Mouse (Mus musculus): ENCODE results near the gene Lhpp.

The Lhpp gene

DNA sequence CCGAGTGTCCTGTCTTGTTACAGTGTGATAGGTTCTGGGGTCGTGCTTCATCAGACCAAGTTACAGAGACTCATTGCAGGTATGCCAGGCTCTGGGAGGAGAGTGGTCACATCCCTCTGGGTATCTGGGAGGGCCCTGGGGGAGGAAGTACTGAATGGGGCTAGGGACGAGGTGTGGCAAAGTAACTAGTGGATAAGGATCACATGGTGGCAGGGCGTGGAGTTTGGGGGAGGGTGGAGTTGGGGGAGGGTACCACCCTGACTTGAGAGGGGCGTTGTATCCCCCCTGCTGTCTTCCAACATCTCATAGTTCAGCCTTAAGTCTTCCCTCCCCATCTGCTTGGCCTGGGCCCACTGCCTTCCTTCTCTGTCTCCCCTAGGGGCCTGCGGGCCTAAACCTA lies 69.1 kb downstream of the Lhpp start:
- in situ Hi-C loops (cut with MboI; ENCODE audit: low sequenced_read_pairs): no loop called here

DNA sequence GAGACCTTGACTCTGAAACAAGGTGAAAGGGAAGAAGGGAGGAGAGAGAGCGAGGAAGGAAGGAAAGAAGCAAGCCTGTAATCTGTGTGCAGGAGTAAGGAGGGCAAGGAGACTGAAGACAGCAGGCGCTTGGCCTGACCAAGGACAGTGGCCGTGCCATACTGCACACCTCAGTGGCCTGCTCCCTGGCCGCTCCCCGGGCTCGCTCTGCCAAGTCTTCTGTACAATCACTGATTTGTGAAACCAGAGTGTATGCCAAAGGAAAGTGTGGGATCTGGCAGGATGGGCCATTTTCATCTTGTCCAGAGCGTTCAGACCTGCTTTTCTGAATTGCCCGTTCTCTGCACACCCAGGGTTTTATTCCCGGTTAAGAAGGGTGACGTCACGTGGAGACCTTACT lies 70.9 kb downstream of the Lhpp start:
- in situ Hi-C loops (cut with MboI; ENCODE audit: low sequenced_read_pairs): no loop called here

DNA sequence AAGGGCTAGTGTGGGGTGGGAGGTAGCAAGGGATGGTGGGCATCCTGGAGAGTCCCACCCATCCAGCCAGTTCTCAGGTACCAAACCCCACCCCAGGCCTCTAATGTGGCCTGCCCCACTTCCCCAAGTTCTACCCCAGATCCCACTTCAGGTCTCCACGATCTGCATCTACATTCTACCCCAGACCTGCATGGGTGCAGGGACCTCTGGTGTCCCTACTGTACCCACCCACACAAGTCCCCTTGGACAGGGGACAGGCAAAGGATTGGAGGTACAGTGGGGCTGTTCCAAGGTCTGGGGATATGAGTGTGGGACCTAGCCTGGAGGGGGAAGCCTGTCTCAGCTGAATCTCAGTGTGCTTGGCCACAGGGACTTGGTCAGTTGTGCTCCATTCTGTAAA lies 71.4 kb downstream of the Lhpp start:
- in situ Hi-C loops (cut with MboI; ENCODE audit: low sequenced_read_pairs): no loop called here

DNA sequence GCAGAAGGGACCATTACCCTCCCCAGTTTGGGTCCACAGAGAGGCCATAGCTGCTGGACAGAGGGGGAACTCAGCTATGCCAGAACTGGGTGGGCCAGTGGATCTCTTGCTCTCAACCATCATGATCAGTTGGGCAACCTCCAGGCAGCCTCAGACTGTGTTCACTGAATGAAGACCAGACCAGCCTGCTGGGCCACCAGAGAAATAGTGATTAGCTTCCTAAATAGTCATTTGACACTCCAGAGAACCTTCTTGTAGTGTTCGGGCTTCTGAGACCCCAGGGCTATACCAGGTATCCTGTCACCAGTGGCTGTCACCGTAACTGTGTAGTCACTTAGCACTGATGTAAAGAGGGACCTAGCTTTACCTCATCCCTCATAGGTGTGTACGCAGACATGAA lies 71.9 kb downstream of the Lhpp start:
- in situ Hi-C loops (cut with MboI; ENCODE audit: low sequenced_read_pairs): no loop called here

DNA sequence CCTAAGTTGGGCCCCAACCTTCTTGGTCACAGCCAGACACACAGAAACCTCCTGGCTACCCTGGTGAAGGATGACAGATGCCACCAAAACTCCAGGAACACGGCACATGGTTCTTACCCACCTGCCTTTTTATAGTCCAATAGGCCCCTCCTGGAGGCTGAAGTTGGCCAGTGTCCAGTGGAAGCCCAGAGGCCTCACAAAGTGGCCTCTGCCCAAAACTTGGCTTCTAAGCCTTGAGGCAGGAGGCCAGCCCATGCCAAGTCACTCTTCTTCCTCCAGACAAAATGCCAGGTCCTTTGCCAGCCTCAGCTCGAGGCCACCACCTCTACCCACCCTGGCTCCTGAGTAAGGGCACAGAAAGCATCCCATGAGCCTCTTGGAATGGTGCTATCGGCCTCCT lies 72.5 kb downstream of the Lhpp start:
- in situ Hi-C loops (cut with MboI; ENCODE audit: low sequenced_read_pairs): no loop called here

DNA sequence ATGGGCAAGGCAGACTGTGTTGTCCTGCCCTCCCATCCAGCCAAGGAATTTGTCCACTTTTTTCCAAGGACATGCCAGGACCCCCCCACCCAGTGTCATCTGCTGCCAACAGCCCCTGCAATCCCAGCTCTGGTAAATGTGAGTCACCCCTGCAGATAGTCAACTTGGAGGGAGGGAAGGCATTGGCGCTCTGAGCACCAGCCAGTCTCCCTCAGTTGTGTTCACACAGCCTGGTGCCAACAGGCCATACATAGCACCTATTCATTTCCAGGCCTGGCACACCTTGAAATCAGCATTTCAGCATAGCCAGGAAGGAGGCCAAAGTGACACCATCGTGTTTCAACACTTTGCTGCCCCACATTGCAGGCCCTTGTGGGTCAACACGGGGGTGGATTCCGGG lies 73.5 kb downstream of the Lhpp start:
- in situ Hi-C loops (cut with MboI; ENCODE audit: low sequenced_read_pairs): no loop called here

DNA sequence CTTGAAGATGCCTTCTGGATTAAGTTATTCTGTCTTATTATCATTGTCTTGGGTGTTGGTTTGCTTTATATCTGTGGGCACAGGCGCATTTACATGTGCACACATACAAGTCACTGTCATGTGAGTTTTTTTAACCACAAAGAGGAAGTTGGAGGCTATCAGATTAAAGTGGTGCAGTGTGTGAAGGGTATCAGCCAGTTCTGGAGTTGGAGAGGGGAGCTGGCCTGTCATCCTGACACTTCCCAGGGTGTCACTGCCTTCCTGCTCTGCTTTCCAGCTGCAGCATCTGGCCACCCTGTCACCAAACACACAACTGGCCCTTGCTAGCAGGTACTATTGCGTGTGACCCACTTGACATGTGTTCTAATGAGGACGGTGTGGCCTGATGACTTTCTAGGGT lies 76.1 kb downstream of the Lhpp start:
- in situ Hi-C loops (cut with MboI; ENCODE audit: low sequenced_read_pairs): no loop called here

DNA sequence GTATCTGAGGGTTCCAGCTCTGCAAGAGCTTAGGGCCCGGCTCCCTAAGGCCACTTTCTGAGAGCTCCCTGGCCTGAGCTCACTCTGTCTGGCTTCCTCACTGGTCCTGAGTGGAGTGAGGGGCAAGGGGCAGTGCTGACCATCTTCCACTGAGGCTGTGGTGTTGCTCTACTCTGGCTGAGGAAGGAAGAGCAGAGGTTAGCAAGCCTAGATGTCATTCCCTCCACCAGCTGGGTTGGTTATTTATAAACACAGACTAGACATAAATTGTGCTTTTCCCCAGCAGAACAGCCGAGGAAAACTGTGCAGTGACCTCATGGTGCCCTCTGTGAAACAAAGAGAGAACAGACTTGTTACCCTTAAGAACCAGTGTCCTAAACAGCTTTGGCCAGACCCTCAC lies 77.5 kb downstream of the Lhpp start:
- in situ Hi-C loops (cut with MboI; ENCODE audit: low sequenced_read_pairs): no loop called here

DNA sequence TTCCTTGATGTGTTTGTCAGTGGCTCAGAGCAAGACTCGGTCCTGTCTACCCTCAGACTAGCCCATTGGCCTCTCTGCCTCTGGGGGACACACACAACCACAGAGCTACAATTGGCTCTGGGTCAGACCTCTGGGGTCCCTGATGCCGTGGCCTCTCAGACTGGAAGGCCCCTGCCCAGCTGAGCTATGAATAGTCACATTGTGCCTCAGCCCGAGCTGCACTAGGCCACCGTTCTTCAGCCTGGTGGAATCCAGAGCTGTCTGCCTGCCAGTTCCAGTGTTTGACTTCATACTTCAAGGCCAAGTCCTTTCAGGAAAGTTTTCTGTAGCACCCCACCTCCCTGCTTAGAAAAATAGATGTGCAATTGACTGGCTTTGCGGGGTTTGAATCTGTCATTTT lies 78.3 kb downstream of the Lhpp start:
- in situ Hi-C loops (cut with MboI; ENCODE audit: low sequenced_read_pairs): no loop called here

DNA sequence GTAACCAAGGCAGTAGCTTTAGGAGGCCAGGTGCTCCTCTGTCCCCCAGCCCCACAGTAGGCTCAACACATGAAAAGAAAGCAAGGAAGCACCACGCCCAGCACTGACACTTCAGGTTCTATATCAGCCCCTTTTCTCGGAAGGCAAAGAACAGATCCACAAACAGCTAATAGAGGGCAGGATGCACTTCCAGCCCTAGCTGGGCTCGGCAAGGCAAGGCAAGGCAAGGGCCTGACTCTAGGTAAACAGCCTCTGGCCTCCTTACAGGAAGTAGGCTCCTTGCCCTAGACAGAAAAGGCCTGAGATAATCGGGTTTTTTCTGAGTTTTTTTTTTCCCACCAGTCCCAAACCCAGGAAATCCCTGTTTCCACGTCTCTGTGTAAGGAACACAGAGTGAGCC lies 79.3 kb downstream of the Lhpp start:
- in situ Hi-C loops (cut with MboI; ENCODE audit: low sequenced_read_pairs): no loop called here

DNA sequence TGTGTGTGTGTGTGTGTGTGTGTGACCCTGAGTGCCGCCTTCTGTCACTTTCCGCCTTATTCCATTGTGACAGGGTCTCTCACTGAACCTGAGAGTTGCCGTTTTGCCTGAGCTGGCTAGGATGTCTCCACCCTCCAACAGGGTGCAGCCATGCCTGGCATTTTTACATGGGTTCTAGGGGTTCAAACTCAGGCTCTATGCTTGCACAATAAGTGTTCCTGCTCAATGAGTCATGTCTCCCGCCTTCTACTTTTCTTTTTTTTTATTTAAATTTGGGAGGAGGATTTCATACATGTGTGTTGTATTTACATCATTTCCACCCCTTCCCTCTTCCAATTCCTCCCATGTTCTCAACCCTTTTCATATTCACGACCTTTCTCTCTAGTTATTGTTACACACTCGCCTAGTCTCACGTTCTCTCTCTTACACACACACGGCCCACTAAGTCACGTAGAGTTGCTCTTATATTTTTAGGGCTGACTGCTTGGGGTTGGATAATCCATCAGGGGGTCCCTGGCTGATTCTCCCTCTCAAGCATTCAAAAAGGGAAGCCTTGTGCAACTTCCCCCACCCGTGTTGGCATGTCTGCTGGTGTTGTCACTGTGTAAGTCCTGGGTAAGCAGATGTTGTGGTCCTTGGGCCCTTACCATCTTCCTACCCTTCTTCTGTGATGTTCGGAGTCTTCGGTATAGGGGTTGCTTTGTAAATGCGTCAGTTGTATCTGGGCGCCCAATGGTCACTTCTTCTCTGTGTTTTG lies 80.5 kb downstream of the Lhpp start:
- in situ Hi-C loops (cut with MboI; ENCODE audit: low sequenced_read_pairs): no loop called here

DNA sequence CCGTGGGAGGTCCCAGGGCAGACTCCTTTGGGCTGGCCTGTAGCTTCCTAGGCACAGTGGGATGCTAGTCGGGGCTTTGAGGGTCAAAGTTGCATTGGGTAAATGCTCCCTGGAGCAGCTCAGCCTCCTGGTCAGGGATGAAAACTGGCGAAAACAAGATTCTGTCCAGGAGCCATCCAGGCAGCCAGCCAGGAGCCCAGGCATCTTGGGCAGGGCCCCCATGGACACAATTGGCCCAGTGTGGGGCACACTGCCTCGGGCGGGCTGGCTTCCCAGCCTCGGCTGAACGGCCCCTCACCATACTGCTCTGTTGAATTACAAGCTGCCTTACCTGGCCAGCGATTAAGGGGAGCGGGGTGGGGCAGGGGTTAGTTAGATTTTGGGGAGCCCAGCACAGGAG lies 82.3 kb downstream of the Lhpp start:
- in situ Hi-C loops (cut with MboI; ENCODE audit: low sequenced_read_pairs): no loop called here

DNA sequence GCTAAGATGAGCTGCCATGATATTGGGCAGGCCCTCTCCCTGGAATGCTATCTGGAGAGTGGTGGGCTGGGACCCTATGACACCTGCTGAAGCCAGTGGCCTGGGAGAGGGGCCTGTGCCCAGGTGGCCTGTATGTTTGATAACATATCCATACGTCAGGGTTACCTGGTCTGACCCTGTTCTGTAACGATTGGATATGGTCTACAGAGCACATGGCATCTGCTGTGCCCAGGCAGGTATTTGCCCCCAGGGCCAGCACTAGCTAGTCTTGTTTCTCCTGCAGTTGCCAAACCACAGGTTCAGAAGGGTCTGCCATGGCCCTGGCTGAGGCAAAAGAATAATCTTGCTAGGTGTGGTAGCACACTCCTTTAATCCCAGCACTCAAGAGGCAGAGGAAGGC lies 83.1 kb downstream of the Lhpp start:
- in situ Hi-C loops (cut with MboI; ENCODE audit: low sequenced_read_pairs): no loop called here

DNA sequence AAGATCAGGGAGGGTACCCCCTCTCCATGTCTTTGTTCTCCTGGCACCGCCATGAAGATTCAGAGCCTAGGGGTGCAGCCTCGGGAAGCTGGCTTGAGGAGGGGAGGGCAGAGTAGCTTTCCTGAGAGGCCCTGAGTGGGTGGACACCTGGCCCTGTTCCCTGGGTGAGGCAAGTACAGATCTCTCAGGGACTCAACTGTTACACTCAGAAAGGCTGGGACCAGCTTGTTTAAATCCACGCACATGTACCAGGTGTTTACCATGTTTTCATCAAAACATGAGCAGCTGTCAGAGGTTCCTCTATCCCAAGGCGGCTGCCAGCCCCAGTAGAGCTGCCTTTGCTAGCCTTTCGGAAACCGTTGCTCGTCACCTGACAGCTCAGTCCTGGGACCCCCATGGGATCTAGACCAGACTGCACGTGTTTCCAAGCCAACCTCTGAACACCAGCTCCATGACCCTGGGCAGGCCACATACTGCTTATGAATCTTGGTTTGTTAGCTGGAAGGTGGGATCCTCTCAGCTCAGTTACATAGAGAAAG lies 86.9 kb downstream of the Lhpp start:
- in situ Hi-C loops (cut with MboI; ENCODE audit: low sequenced_read_pairs): no loop called here

DNA sequence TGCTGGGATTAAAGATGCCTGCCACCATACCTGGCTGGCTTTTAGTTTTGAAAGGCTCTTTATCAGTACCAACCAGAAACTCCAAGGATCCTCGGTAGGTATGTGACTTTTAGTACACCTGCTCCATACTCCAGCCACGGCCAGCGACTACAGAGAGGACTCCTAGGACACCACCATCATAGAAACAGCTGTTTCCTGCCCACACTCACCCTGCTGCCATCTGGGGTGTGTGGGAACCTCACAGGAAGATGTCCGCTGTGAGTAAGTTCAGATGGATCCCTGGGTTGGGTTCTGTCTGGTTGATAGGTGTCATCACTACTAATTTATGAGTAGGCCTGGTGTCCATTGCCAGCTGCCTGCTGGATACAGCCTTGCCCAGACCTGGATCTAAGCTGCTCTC lies 88.3 kb downstream of the Lhpp start:
- in situ Hi-C loops (cut with MboI; ENCODE audit: low sequenced_read_pairs): no loop called here

DNA sequence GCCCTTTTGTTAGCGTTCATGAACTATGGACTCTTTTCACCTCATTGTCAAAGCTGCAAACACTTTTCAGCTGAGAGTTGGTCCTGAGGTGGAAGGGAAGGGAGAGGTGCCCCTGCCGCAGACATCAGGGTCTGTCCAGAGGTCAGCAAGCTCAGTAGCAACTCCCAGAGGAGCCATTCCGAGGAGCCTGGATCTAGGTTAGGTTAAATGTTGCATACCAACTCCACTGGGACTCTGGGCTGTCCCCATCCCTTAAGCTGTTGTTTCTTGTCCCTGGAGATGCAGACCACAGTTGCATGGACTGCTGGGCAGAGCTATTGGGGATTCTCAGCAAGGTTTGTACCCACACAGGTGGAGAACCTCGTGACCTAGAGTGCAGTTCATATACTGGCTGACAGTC lies 88.7 kb downstream of the Lhpp start:
- in situ Hi-C loops (cut with MboI; ENCODE audit: low sequenced_read_pairs): no loop called here

DNA sequence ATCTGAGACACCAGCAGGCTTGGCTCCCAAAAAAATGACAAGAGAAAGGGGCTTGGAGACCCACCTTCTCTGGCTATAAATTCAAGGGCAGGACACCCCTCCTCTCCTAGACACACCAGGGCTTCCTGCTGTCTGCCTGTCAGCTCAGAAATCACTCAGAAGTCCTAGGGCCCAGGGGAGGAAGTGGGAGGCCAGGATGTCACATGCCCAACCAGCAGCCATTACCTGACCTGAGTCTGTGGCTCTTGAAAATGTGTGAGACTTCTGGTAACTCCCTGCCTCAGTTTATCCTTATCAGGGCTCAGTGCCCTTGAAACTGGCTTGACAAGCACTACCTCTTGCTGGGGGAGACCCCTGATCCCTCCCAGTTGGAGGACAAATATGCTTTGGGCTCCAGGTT lies 89.2 kb downstream of the Lhpp start:
- in situ Hi-C loops (cut with MboI; ENCODE audit: low sequenced_read_pairs): no loop called here

DNA sequence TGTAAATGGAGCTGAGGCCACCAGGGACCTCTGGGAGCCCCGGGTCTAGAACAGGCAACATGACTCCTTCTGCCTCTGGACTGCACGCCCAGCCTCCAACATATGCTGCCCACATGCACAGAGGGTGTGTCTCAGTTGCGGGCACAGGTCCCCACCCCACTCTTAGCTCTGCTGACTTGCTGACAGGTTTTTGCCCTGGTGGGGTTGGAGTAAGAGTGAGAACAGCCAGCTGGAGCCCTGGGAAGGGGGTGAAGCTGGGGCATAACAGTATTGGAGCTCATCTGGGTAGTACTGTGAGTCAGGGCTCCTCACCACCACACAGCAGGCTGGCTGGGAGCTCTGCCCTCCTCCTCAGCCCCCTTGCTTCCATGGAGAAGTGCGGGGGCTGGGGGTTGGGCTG lies 89.7 kb downstream of the Lhpp start:
- in situ Hi-C loops (cut with MboI; ENCODE audit: low sequenced_read_pairs): no loop called here

DNA sequence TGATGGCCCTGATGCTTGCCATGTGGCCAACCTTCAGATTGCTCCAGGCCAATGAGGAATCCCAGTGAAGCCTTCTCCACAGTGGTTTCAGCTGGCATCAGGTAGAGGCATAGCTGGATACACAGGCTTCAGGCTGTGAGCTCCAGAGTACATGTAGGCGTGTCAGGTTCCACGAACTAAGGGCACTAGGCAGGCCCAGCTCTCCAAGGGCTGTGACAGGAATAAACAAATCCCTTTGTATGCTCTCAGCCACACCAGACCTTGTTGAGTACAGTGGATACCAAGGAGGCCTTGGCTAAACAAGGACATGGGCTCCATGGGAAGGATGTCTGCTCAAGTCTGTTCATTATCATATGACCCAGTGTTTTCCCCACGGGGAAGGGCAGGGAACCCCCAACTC lies 91.0 kb downstream of the Lhpp start:
- in situ Hi-C loops (cut with MboI; ENCODE audit: low sequenced_read_pairs): no loop called here

DNA sequence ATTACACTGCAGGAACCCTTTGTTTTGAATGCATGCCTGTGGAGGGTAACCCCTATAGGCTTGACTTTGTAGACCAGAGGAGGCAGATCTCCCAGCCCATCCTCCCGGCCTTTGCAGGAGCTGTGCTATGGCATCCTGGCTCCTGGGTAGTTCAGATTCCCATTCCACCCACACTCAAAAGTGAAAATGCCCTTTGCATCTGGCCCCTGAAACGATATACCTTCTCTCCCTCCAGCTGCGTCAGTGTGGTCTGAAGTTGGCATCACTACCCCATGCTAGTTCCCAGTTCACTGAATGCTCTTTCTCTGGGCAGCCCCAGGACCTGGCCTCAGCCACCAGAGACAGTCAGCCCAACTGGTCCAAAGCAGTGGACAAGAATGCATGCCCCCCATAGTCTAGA lies 91.6 kb downstream of the Lhpp start:
- in situ Hi-C loops (cut with MboI; ENCODE audit: low sequenced_read_pairs): no loop called here

DNA sequence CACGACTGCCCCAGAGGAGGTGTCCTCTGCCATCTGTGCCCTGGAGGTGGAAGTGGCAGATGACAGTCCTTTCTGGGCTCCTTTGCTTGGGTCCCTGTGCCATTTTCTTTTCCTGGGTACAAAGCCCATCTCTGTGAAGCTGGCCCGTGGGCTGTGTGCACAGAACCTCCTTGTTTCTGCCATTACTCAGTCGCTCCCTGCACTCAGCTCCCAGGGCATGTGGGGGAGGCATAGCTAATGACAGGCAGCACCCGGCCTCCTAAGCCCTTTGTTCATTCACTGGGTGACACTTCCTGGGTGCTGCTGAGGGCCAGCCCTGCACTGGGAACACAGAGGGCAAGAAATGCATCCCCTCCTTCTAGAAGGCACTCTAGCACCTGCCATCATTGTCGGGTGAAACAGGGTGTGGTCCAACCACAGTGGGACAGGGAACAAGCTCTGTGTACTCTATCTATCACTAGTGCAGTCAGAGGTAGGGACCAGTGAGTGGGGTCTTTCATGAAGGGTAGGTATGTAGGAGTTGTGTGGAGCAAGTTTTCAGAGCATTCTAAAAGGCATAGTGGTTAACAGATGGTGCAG lies 92.1 kb downstream of the Lhpp start:
- in situ Hi-C loops (cut with MboI; ENCODE audit: low sequenced_read_pairs): no loop called here

DNA sequence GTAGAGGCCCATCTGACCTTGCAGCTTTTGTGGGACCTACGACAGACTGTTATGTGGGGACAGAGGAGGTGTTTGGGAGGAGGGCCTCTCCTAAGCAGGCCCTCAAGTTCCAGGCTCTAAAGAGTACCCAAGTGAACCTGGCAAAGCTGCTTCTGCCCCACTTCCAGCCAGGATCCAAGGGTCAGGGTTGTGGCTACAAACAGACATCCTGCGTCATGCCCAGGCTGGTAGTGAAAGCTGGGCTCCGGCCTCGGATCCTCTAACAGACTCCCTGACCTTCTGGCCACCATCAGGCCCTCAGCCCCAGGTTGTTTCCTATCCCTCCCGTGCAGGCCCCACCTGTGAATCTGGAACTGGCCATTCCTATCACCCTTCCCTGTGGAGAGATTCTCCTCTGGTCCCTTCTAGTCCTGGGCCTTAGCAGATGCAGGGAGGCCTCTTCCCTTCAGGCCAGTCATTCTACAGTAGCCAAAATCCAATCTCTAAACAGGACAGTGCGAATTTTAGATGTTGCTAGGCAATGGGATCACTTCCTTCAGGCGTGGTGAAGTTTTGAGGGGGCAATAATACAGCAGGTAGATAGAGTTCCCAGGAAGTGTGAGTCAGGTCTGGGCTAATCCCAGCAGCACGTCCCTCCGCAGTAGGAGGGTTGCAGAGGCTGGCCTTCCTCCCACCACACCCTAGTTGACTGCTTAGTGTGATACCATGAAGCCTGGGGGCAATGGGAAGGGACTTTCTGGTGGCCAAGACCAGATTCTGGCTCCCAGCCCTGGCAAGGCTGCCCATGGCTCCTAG lies 93.3 kb downstream of the Lhpp start:
- in situ Hi-C loops (cut with MboI; ENCODE audit: low sequenced_read_pairs): no loop called here
